Mouse (Mus musculus) lung, adult 2 months (tissue): ENCODE data around the gene Cuedc1. TPM values are rescaled to one million over a fixed set of nuclear protein-coding genes. Genes with fewer than 3 reads are reported as not detected.

ENCODE experiments used
- DNase-seq: peaks from one replicate; pipeline ENCODE4 v3.0.0; 2022
- H3K4me1 ChIP-seq: fragments of 200-500 bp; 2 replicates; pipeline ENCODE4 v1.6.1; 2011; ENCODE audit warnings: low read length; ENCODE audit not compliant: control insufficient read depth, insufficient read depth
- H3K4me3 ChIP-seq: fragments of 200-500 bp; replicated peaks from 2 replicates; pipeline ENCODE3; 2011; ENCODE audit warnings: low read depth, mild to moderate bottlenecking, control low read depth, low read length; ENCODE audit errors: extremely low read depth
- CTCF ChIP-seq: fragments of 200-500 bp; IDR thresholded peaks from 2 replicates; pipeline ENCODE4 v1.5.1; 2011; ENCODE audit warnings: mild to moderate bottlenecking, low read length, control low read depth; ENCODE audit not compliant: insufficient read depth
- POLR2A ChIP-seq: fragments of 200-500 bp; IDR thresholded peaks from 2 replicates; pipeline ENCODE4 v1.6.1; 2011; ENCODE audit warnings: low read depth, mild to moderate bottlenecking, control low read depth, low read length, borderline replicate concordance; ENCODE audit errors: extremely low read depth
- WGBS: fragments of 180-500 bp; shearing (Covaris S2); methylation state at CpG from one replicate; pipeline ENCODE4 v1.1.7; 2018; 5-methylcytosine and 5-hydroxymethylcytosine counted together
- polyA plus RNA-seq: library from polyadenylated mRNA; depleted of rRNA; stranded (reverse); fragments of >200 nt; gene quantifications from 2 replicates; pipeline ENCODE4 v1.2.3, GENCODE M21; 2012

Cuedc1 gene
- polyA plus RNA-seq, 1 experiment: 42.9 TPM

DNA sequence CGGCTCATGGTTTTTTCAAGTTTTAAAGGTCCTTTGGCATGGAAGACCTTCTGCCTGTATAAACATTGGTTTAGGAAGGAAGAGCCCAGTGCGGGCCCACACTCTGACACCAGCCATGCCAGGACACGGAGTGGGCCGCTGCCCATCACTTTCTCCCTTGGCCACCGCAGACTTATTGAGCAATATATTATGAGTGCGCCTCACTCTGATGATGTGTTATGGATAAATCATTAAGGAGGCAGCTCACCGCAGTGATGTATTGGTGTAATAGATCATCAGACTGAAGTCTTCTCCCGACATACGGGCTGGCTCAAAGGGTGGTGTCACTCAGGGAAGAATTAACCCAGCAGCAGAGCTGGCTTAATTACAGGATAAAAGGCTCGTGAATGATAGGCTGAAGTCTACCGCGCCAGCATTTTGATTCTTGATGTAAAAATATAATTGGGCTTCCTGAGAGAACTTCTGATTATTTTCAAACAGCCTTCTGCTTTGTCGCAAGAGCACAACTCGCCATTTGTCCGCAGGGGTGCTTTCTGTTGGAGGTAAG, 124.1 kb downstream of the Cuedc1 start:
- WGBS: 78% methylated on average over 15 of the region's 15 CpGs
- Histone ChIP-seq H3K4me1 (no peaks in the 10 kb centered on the region), H3K4me3 (no peak overlapping the region)
- TF ChIP-seq CTCF (no peak), POLR2A (no peak)
- DNase-seq: no peak

DNA sequence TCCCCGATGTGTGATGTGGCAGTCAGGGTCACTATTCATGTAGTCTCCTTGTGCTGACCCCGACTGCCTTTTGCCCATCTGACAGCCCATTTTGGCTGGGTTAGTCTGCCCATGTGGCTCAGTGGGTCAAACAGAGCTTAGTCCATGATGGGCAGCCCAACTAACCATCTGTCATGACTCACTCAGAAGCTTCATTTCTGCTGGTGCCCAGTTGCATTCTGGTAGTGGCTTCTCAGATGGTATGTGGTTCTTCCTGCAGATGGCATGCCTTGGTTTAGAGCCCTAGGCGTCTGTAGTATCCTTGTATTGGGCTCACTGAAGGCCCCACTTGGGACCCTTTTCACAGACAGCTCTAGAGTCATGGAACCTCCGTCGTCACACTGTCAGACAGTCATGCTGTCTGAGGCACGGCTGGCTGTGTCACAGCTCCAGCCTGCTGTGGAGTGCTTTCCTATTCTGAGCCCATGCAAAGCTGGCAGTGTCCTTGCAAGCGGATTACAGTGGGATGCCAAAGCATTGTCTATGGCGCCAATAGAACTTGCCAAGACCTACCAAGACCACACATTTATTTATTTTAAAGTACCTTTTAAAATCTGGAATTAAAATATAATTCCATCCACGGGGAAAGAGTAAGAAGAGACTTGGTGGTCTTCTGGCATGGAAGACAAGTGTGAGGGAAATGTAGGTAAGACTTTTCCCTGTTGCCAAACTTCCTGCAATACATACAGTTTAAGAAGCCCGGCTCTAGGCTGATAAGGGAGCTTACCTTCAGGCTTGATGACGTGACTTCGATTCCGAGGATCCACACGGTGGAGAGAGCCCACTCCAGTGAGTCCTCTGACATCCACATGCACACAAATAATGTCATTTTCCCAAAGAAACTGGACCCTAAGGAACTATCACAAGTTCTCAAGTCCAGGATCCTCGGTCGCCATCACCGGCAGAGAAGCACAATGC, 129.4 kb downstream of the Cuedc1 start:
- DNase-seq: no peak
- H3K4me1 ChIP-seq: no peaks in the 10 kb centered on the region
- H3K4me3 ChIP-seq: no peak overlapping the region
- TF ChIP-seq POLR2A (no peak), CTCF (no peak)
- WGBS: 89% methylated on average over 17 of the region's 17 CpGs

DNA sequence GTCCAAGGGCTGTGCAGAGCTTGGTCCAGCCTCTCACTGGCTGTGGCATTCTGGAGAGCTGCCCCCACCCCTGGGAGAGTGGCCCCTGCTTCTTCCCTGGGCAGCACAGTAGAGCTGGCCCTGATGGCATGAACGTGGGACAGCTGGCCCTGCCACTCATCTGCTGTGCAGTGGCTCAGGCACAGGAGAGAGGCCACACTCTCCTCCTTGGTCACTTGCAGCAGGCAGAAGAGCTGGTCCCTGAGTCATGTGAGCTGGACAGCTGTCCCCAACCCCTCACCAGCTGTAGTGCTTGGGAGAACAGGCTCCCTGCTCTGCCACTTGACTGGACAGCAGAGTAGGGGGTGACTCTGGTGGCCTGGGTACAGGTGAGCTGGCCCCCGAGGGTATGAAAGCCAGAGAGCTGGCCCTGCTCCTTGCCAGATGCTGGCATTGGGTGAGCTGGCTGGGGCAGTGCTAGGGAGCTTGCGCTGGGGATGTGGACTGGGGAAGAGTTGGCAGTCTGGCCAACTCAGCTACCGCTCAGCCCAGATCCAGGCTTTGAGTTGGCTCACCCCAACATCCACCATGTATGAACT, 133.4 kb downstream of the Cuedc1 start:
- WGBS: 79% methylated on average over 4 of the region's 4 CpGs
- TF ChIP-seq POLR2A (no peak), CTCF (no peak)
- DNase-seq: no peak
- H3K4me3 ChIP-seq: no peak overlapping the region
- peaks cover 9% of the 10 kb centered on the region for H3K4me1 ChIP-seq

DNA sequence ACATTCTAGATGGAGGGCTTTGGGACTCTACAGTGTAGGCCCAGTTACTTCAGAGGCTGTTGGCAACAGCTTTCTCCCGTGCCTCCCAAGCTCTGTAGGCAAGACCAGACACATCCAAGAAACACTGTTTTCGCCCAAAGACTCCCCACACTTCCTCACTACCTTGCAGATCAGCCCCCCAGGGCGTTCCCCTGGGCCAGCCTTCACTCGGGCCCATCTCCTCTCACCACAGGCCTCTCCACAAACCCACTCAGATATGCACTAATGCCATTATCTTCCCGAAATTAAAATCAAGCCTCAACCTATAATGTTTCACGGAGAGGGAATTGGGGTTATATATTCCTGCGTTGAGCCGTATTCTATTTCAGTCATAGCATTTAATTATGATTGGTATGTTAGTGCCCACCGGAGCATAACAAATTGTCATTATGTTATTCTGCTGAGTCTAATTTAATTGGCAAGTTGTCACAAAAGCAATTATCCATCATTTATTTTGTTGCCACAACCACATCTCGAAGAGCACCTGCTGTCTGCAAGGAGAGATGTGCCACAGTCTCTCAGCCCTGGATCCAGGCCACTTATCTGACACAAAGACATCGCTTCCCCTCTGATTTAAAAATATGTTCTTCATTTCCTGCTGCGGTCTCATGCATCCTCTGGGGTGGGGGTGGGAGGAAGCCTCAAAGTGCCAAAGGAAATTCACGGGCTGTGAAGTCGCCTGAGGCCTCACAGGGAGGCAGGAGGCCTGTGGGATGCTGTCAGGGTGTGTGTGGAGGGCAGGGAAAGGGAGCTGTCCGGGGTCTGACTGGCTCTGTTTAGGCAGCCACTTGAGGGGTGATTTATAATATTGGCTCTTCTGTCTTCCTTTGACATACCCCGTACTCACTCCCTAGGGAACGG, 135.9 kb downstream of the Cuedc1 start:
- DNase-seq: no peak

DNA sequence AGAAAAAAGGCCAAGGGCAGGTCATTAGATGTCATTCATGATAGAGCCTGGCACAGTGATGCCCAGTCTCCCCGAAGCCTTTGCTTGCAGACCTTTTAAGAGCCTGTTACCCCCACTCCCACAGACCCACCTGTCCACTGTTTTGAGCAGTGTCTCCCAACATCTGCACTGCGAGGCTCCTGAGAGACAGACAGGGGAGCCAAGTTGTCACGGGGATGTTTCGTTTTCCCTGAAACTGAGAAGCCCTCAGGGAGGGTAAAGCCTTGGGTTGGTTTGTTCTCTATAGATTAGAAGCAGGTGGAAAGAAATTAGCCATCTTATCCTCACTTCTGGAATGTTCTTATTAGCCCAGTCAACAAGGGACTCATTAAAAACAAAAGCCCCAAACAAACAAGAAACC, 136.9 kb downstream of the Cuedc1 start:
- WGBS: 32% methylated on average over 4 of the region's 4 CpGs
- H3K4me1 ChIP-seq: peaks cover 9% of the 10 kb centered on the region
- TF ChIP-seq POLR2A (no peak), CTCF (no peak)
- DNase-seq: no peak
- peak overlapping the region; percentile 28 for H3K4me3 ChIP-seq

More for the DNA sequence above, 135.9 kb downstream of the Cuedc1 start:
- Histone ChIP-seq H3K4me1 (peaks cover 9% of the 10 kb centered on the region), H3K4me3 (no peak overlapping the region)
- 49% methylated on average over 17 of the region's 17 CpGs for WGBS
- TF ChIP-seq POLR2A (no peak), CTCF (no peak)

DNA sequence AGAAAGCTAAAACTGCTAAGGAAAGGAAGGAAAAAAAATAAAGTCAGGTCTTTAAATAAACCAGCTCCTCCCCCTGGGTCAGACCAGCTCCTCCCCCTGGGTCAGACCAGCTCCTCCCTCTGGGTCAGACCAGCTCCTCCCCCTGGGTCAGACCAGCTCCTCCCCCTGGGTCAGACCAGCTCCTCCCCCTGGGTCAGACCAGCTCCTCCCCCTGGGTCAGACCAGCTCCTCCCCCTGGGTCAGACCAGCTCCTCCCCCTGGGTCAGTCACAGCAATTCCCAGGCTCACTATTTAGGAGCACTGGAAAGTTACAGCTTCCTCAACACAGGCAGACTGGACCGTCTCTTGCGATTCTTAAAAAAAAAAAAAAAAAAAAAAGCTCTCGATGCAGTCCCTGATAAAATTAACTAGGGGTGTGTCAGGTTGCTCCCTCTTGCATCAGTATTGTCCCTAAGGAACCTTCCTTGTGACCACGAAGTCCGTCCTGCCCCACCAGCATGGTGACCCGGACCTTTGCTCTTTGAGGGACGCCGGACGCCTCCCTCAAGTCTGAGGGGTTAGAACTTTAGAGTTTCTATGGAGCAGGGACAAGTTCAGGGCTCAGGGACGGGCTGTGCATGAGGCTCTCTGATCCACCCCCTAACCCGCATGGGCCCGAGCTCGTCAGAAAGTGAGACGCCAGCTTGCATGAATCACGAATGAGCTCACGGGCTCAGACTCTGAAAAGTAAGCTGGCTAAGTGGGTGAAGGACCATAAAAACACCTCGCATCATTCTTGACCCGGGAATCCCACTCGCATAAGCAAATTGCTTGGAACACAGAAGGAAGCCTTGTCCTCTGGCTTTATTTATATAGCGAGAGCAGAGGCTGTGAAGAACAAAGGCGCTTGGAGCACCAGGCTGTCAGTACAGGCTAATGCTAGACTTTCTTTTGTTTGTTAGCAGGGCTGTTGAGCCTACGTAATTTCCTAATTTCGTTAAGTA, 137.7 kb downstream of the Cuedc1 start:
- TF ChIP-seq POLR2A (no peak), CTCF (no peak)
- whole genome bisulfite sequencing: 11% methylated on average over 23 of the region's 23 CpGs
- DNase-seq: peak; percentile 54
- Histone ChIP-seq H3K4me3 (peak overlapping the region; percentile 65), H3K4me1 (peaks cover 9% of the 10 kb centered on the region)

DNA sequence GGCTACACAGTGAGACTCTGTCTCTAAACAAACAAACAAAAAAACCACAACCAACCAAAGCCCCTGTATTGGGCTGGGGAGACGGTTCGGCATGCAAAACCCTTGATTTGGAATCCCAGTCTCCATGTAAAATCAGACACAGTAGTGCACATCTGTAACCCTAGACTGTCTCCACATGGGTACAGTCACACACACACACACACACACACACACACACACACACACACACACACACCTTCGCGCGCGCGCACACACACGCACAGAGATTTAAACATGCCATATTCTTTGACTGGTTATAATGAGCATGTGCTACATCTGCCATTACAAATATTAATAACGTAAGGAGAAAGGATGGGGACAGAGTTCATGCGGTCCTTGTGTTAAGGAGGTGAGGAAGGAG, 142.4 kb downstream of the Cuedc1 start:
- TF ChIP-seq POLR2A (no peak), CTCF (no peak)

DNA sequence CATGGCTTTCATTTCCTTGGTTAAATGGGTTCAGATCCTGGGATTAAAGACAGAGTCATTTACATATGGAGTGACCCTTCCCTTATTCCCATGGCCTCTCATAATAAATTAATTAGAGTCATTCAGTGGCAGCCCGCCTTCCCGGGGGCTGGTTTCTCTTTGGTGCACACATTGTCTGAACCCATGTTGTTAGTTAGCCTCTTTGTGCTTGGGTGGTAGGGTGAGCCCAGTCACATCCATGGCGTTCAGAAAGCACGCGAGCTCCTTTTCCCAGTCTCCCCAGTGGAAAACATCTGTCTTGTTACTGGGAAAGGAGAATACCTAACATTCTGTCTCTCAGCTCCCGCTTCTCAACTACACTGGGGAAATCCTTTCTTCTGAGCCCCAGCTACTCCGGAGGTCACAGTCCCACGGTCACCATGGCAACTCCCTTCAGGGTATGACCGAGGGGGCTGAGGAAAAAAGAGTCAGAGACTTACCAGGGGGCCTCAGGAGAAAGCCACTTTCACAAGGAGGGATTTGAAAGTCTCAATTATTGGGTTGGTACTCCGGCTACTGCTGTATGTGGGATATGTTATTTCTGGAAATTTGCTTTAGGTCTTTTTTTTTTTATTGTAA, 143.0 kb downstream of the Cuedc1 start:
- DNase-seq: no peak
- no peak for TF ChIP-seq POLR2A
- TF ChIP-seq CTCF: no peak
- Histone ChIP-seq H3K4me1 (peaks cover 3% of the 10 kb centered on the region; the same call in 1 of the 2 replicates), H3K4me3 (no peak overlapping the region)
- 55% methylated on average over 10 of the region's 10 CpGs for WGBS

More for the DNA sequence above, 142.4 kb downstream of the Cuedc1 start:
- WGBS: 91% methylated on average over 10 of the region's 10 CpGs
- Histone ChIP-seq H3K4me3 (no peak overlapping the region), H3K4me1 (peaks cover 3% of the 10 kb centered on the region; the same call in 1 of the 2 replicates)
- no peak for DNase-seq
